Mouse (Mus musculus) midbrain, embryonic 12.5 days (tissue): ENCODE results near the gene 9030025P20Rik. TPM values are rescaled to one million over a fixed set of nuclear protein-coding genes. Genes with fewer than 3 reads are reported as not detected.
A peak's percentile ranks its signal among the peaks of the same experiment; 100 is the strongest.
"Not testable (repeated sequence)": the region's sequence is repeated elsewhere in the genome, so short reads cannot be mapped to it uniquely, and the experiment has no call there.

Experiments used
- ATAC-seq: fragments of 200-750 bp; cut with Nextera tagmentation; 2 replicates; pipeline ENCODE4 v1.8.0; 2017; ENCODE audit warnings: low read depth, moderate TSS enrichment, moderate library complexity; ENCODE audit not compliant: low FRiP score
- H3K27ac ChIP-seq: fragments of 300-500 bp; sonication (generic); replicated peaks from 2 replicates; pipeline ENCODE4 v1.5.1; 2016; ENCODE audit warnings: mild to moderate bottlenecking
- H3K27me3 ChIP-seq: fragments of 300-500 bp; sonication (generic); 2 replicates; pipeline ENCODE4 v1.6.1; 2016; ENCODE audit warnings: mild to moderate bottlenecking
- H3K36me3 ChIP-seq: fragments of 300-500 bp; sonication (generic); 2 replicates; pipeline ENCODE4 v1.6.1; 2016
- H3K4me1 ChIP-seq: fragments of 300-500 bp; sonication (generic); 2 replicates; pipeline ENCODE4 v1.6.1; 2016
- H3K4me2 ChIP-seq: fragments of 300-500 bp; sonication (generic); replicated peaks from 2 replicates; pipeline ENCODE4 v1.6.1; 2016; ENCODE audit warnings: mild to moderate bottlenecking, moderate library complexity
- H3K4me3 ChIP-seq: fragments of 300-500 bp; sonication (generic); 2 replicates; pipeline ENCODE4 v1.5.1; 2016; ENCODE audit warnings: mild to moderate bottlenecking
- H3K9ac ChIP-seq: fragments of 300-500 bp; sonication (generic); replicated peaks from 2 replicates; pipeline ENCODE4 v1.6.1; 2016; ENCODE audit warnings: mild to moderate bottlenecking, moderate library complexity
- H3K9me3 ChIP-seq: fragments of 300-500 bp; sonication (generic); 2 replicates; pipeline ENCODE4 v1.6.1; 2016; ENCODE audit warnings: mild to moderate bottlenecking
- WGBS: fragments of 180-500 bp; shearing (Covaris S2); methylation state at CpG from one replicate; pipeline ENCODE4 v1.1.7; 2016; 5-methylcytosine and 5-hydroxymethylcytosine counted together
- polyA plus RNA-seq: library from polyadenylated mRNA; unstranded; fragments of >200 nt; fragmentation: Nextera tagmentation; extraction: Ambion mirVana; gene quantifications from 2 replicates; pipeline ENCODE4 v1.2.1, GENCODE M21; 2016

The 9030025P20Rik gene
- polyA plus RNA-seq, 1 experiment from 2014 or later, result 14.8 TPM

GRCm38 (mm10) chr17:14994140-14994539, 15.9 kb downstream of the 9030025P20Rik start:
- not testable (repeated sequence) for H3K27ac ChIP-seq, H3K4me2 ChIP-seq, ATAC-seq, H3K36me3 ChIP-seq, H3K4me1 ChIP-seq, H3K9me3 ChIP-seq, H3K27me3 ChIP-seq, H3K4me3 ChIP-seq, H3K9ac ChIP-seq
- no CpG with 5 or more reads among the region's 5 CpGs for WGBS

GRCm38 (mm10) chr17:15000047-15000446, 21.8 kb downstream of the 9030025P20Rik start:
- H3K36me3 ChIP-seq, H3K27ac ChIP-seq, H3K9ac ChIP-seq, ATAC-seq, H3K4me3 ChIP-seq, H3K9me3 ChIP-seq, H3K4me1 ChIP-seq, H3K27me3 ChIP-seq, H3K4me2 ChIP-seq: not testable (repeated sequence)
- WGBS, result no CpG with 5 or more reads among the region's 4 CpGs

GRCm38 (mm10) chr17:15009088-15009487, 30.8 kb downstream of the 9030025P20Rik start:
- not testable (repeated sequence) for H3K9ac ChIP-seq, H3K4me2 ChIP-seq, H3K9me3 ChIP-seq, H3K27me3 ChIP-seq, ATAC-seq, H3K4me3 ChIP-seq, H3K4me1 ChIP-seq, H3K27ac ChIP-seq, H3K36me3 ChIP-seq
- no CpG with 5 or more reads among the region's 3 CpGs for WGBS

GRCm38 (mm10) chr17:15009706-15010413, 31.6 kb downstream of the 9030025P20Rik start, which contains the start of gene Gm3435:
TSS of gene Gm3435 (plus strand) at chr17:15010176.
- not testable (repeated sequence) for H3K4me3 ChIP-seq, H3K9ac ChIP-seq, H3K4me2 ChIP-seq, H3K36me3 ChIP-seq, H3K4me1 ChIP-seq, H3K27me3 ChIP-seq, H3K9me3 ChIP-seq, H3K27ac ChIP-seq
- WGBS, result no CpG with 5 or more reads among the region's 60 CpGs
- ATAC-seq, result peak; percentile 99

- ATAC-seq, H3K9me3 ChIP-seq, H3K4me1 ChIP-seq, H3K36me3 ChIP-seq, H3K27ac ChIP-seq, H3K27me3 ChIP-seq, H3K4me3 ChIP-seq, H3K4me2 ChIP-seq, H3K9ac ChIP-seq: not testable (repeated sequence)
- 88% methylated on average over 3 of the region's 3 CpGs for WGBS
Measured at GRCm38 (mm10) chr17:15021503-15022220, 43.4 kb downstream of the 9030025P20Rik start.

- not testable (repeated sequence) for H3K4me2 ChIP-seq, H3K4me3 ChIP-seq, H3K9me3 ChIP-seq, H3K27me3 ChIP-seq, H3K9ac ChIP-seq, H3K27ac ChIP-seq, H3K4me1 ChIP-seq, H3K36me3 ChIP-seq
- peak; percentile 85 for ATAC-seq
- no CpG with 5 or more reads among the region's 97 CpGs for WGBS
Measured at GRCm38 (mm10) chr17:15023878-15024492, 45.7 kb downstream of the 9030025P20Rik start.

- not testable (repeated sequence) for H3K4me2 ChIP-seq, H3K27ac ChIP-seq, H3K36me3 ChIP-seq, H3K9me3 ChIP-seq, H3K9ac ChIP-seq, H3K4me3 ChIP-seq, H3K4me1 ChIP-seq, H3K27me3 ChIP-seq
- WGBS, result no CpG with 5 or more reads among the region's 48 CpGs
- peak; percentile 94 for ATAC-seq
Measured at GRCm38 (mm10) chr17:15024502-15025193, 46.4 kb downstream of the 9030025P20Rik start.

- not testable (repeated sequence) for H3K27ac ChIP-seq, H3K36me3 ChIP-seq, H3K4me2 ChIP-seq, H3K9me3 ChIP-seq, H3K9ac ChIP-seq, H3K4me3 ChIP-seq, H3K27me3 ChIP-seq, H3K4me1 ChIP-seq, ATAC-seq
- no CpG with 5 or more reads among the region's 6 CpGs for WGBS
Measured at GRCm38 (mm10) chr17:15025513-15025912, 47.2 kb downstream of the 9030025P20Rik start.

- not testable (repeated sequence) for ATAC-seq, H3K4me1 ChIP-seq, H3K4me3 ChIP-seq, H3K27ac ChIP-seq, H3K27me3 ChIP-seq, H3K4me2 ChIP-seq, H3K9me3 ChIP-seq, H3K9ac ChIP-seq, H3K36me3 ChIP-seq
- WGBS, result no CpG with 5 or more reads among the region's 4 CpGs
Measured at GRCm38 (mm10) chr17:15031414-15031813, 53.1 kb downstream of the 9030025P20Rik start.

GRCm38 (mm10) chr17:15040455-15040854, 62.2 kb downstream of the 9030025P20Rik start:
- not testable (repeated sequence) for H3K36me3 ChIP-seq, H3K27ac ChIP-seq, H3K27me3 ChIP-seq, H3K9ac ChIP-seq, H3K4me1 ChIP-seq, H3K4me2 ChIP-seq, ATAC-seq, H3K9me3 ChIP-seq, H3K4me3 ChIP-seq
- no CpG with 5 or more reads among the region's 3 CpGs for WGBS
